Comparison of ENCODE assay signal across 8 mouse cellular contexts in genomic region chr11:83467120-83467652, GRCm38 (mm10). TPM values are rescaled to one million over a fixed set of nuclear protein-coding genes. Genes with fewer than 3 reads are reported as not detected.
DNase-seq lines count a peak whose midpoint lies in the region; ATAC-seq and TF ChIP-seq lines count a peak whose summit lies in the region.

No protein-coding gene starts in this region.

- no peak for TF ChIP-seq CTCF in lung, embryonic 14.5 days (IDR thresholded peaks at IDR 0.05; ENCODE audit: low read depth)

- H3K4me1 ChIP-seq in lung, embryonic 14.5 days (ENCODE audit: insufficient read depth) = 0 out of 2 replicates have a peak, but pooled peaks cover 3% of the 10 kb centered on the region

- intact Hi-C loops in heart, postnatal 14 days (cut with DNase I) = no loop called here

- ATAC-seq in lung, embryonic 14.5 days (ENCODE audit: insufficient read depth) = peak; percentile 50
- no peak for ATAC-seq in monocyte, adult 5-6 weeks (replicated peaks; ENCODE audit: insufficient number of reproducible peaks, low FRiP score, low TSS enrichment, poor library complexity, severe bottlenecking)
- ATAC-seq in inflammation-experienced regulatory T-cells, adult 6 months = no peak

- H3K4me3 ChIP-seq in lung, embryonic 14.5 days (ENCODE audit: low read depth, low read length) = no peak overlapping the region

- WGBS in lung, embryonic 14.5 days = 38% methylated on average over 11 of the region's 11 CpGs

- H3K9me3 ChIP-seq in lung, embryonic 14.5 days (ENCODE audit: low read depth, low read length) = no peaks in the 10 kb centered on the region

- H3K4me2 ChIP-seq in lung, embryonic 14.5 days = no peak overlapping the region

- no peak overlapping the region for H3K9ac ChIP-seq in lung, embryonic 14.5 days

- H3K36me3 ChIP-seq in lung, embryonic 14.5 days (ENCODE audit: insufficient read depth) = no peaks in the 10 kb centered on the region

- H3K27ac ChIP-seq in lung, embryonic 14.5 days (ENCODE audit: low read depth) = 0 out of 2 replicates have a peak overlapping the region, but pooled peaks have one; percentile 5

- peak; percentile 42 for DNase-seq in layer of hippocampus, adult 9-11 months
- no peak for DNase-seq in layer of hippocampus, postnatal 36 days
- peak; percentile 80 for DNase-seq in adrenal gland, postnatal 10 days
- DNase-seq in fibroblast of lung, adult 2 months (ENCODE audit: low read depth) = peak; percentile 41
- peak; percentile 84 to 85 for DNase-seq in heart, postnatal 14 days
- DNase-seq in lung, embryonic 14.5 days = peak; percentile 79

- peaks cover 25% of the 10 kb centered on the region for H3K27me3 ChIP-seq in lung, embryonic 14.5 days (ENCODE audit: insufficient read depth, low read length)

RNA-seq across cellular contexts. Expression of gene Mmp28, which starts 4.3 kb away (rescaled TPM):
- total RNA-seq in layer of hippocampus, postnatal 36 days (2021) = 1 to 10 TPM; 2.9 to 4.0 TPM
- total RNA-seq in adrenal gland, postnatal 10 days (2021) = 10 to 100 TPM in 1 of 2 experiments, 1 to 10 TPM in 1; 9.8 to 15.1 TPM
- 1 to 10 TPM; 7.6 to 9.6 TPM for total RNA-seq in heart, postnatal 14 days (2021)
- 2.1 TPM in 2 replicates for polyA plus RNA-seq in lung, embryonic 14.5 days (2014; fragmentation: Nextera tagmentation; extraction: Ambion mirVana)
- total RNA-seq in monocyte, adult 5-6 weeks (2017) = 0.39 to 0.75 TPM in 2 of 3 replicates, not detected in the other
- not detected for polyA plus RNA-seq in inflammation-experienced regulatory T-cells, adult 6 months (2017; shearing (Covaris generic))

RNA-seq across cellular contexts. Expression of gene Taf15, which starts 5.7 kb away (rescaled TPM):
- 10 to 100 TPM; 75.0 to 77.4 TPM for total RNA-seq in layer of hippocampus, postnatal 36 days (2021)
- total RNA-seq in adrenal gland, postnatal 10 days (2021) = 10 to 100 TPM; 54.9 to 58.4 TPM
- 10 to 100 TPM; 37.8 to 38.5 TPM for total RNA-seq in heart, postnatal 14 days (2021)
- 14.4 and 14.7 TPM in 2 replicates for polyA plus RNA-seq in lung, embryonic 14.5 days (2014; fragmentation: Nextera tagmentation; extraction: Ambion mirVana)
- 32.9 to 77.9 TPM (median 52.7 TPM) in 3 replicates for total RNA-seq in monocyte, adult 5-6 weeks (2017)
- polyA plus RNA-seq in inflammation-experienced regulatory T-cells, adult 6 months (2017; shearing (Covaris generic)) = 10 to 100 TPM; 17.8 to 20.6 (median 19.4) TPM

RNA-seq across cellular contexts. Expression of gene 1700020L24Rik, which starts 29.7 kb away (rescaled TPM):
- not detected for total RNA-seq in layer of hippocampus, postnatal 36 days (2021)
- total RNA-seq in adrenal gland, postnatal 10 days (2021) = 1 to 10 TPM in 1 of 2 experiments, under 1 TPM in 1; 0.30 to 1.4 TPM
- not detected for total RNA-seq in heart, postnatal 14 days (2021)
- polyA plus RNA-seq in lung, embryonic 14.5 days (2014; fragmentation: Nextera tagmentation; extraction: Ambion mirVana) = 0.23 and 0.64 TPM in 2 replicates
- total RNA-seq in monocyte, adult 5-6 weeks (2017) = 2.9 to 8.2 TPM (median 6.0 TPM) in 3 replicates
- polyA plus RNA-seq in inflammation-experienced regulatory T-cells, adult 6 months (2017; shearing (Covaris generic)) = 1 to 10 TPM in 1 of 3 experiments, under 1 TPM in 1, not detected in 1; 0.48 to 1.6 TPM

RNA-seq across cellular contexts. Expression of gene Gas2l2, which starts 37.9 kb away (rescaled TPM):
- total RNA-seq in layer of hippocampus, postnatal 36 days (2021) = under 1 TPM; 0.12 to 0.15 TPM
- not detected for total RNA-seq in adrenal gland, postnatal 10 days (2021)
- total RNA-seq in heart, postnatal 14 days (2021) = under 1 TPM in 1 of 2 experiments, not detected in 1; 0.24 TPM
- not detected in 2 replicates for polyA plus RNA-seq in lung, embryonic 14.5 days (2014; fragmentation: Nextera tagmentation; extraction: Ambion mirVana)
- not detected in 3 replicates for total RNA-seq in monocyte, adult 5-6 weeks (2017)
- not detected for polyA plus RNA-seq in inflammation-experienced regulatory T-cells, adult 6 months (2017; shearing (Covaris generic))

RNA-seq across cellular contexts. Expression of gene Heatr9, which starts 54.8 kb away (rescaled TPM):
- not detected for total RNA-seq in layer of hippocampus, postnatal 36 days (2021)
- total RNA-seq in adrenal gland, postnatal 10 days (2021) = not detected
- not detected for total RNA-seq in heart, postnatal 14 days (2021)
- polyA plus RNA-seq in lung, embryonic 14.5 days (2014; fragmentation: Nextera tagmentation; extraction: Ambion mirVana) = 0.09 TPM in 1 of 2 replicates, not detected in the other
- 7.9 to 25.0 TPM (median 9.1 TPM) in 3 replicates for total RNA-seq in monocyte, adult 5-6 weeks (2017)
- 1 to 10 TPM in 1 of 3 experiments, under 1 TPM in 1, not detected in 1; 0.24 to 6.5 TPM for polyA plus RNA-seq in inflammation-experienced regulatory T-cells, adult 6 months (2017; shearing (Covaris generic))

Comparison
In these comparisons a context has a peak if more than half of its experiments do, and no peak if none do; other contexts are left out.
1. DNase-seq: peak in layer of hippocampus, adult 9-11 months (single experiment), adrenal gland, postnatal 10 days (single experiment), fibroblast of lung, adult 2 months (single experiment), heart, postnatal 14 days (2 of 2) and lung, embryonic 14.5 days (single experiment); none in layer of hippocampus, postnatal 36 days (0 of 2).